Mouse (Mus musculus) midbrain, embryonic 11.5 days (tissue): Measurements from ENCODE around the gene Rin1. TPM values are rescaled to one million over a fixed set of nuclear protein-coding genes. Genes with fewer than 3 reads are reported as not detected.

ENCODE experiments used
- ATAC-seq: fragments of 200-750 bp; cut with Nextera tagmentation; 2 replicates; pipeline ENCODE4 v1.8.0; 2017; ENCODE audit warnings: moderate TSS enrichment, moderate library complexity; ENCODE audit not compliant: low FRiP score
- DNase-seq: peaks from one replicate; pipeline ENCODE4 v3.0.0; 2015; ENCODE audit warnings: low spot score; ENCODE audit errors: missing footprints
- H3K27ac ChIP-seq: fragments of 300-500 bp; sonication (generic); 2 replicates; pipeline ENCODE4 v1.5.1; 2014; ENCODE audit warnings: low read depth, low read length
- H3K27me3 ChIP-seq: fragments of 300-500 bp; sonication (generic); 2 replicates; pipeline ENCODE4 v1.6.1; 2014; ENCODE audit warnings: mild to moderate bottlenecking, low read length, moderate library complexity, mixed read lengths; ENCODE audit not compliant: control insufficient read depth, insufficient read depth
- H3K36me3 ChIP-seq: fragments of 300-500 bp; sonication (generic); 2 replicates; pipeline ENCODE4 v1.6.1; 2014; ENCODE audit warnings: mild to moderate bottlenecking, low read length, moderate library complexity, mixed read lengths; ENCODE audit not compliant: control insufficient read depth, insufficient read depth
- H3K4me1 ChIP-seq: fragments of 300-500 bp; sonication (generic); 2 replicates; pipeline ENCODE4 v1.6.1; 2014; ENCODE audit warnings: low read length; ENCODE audit not compliant: control insufficient read depth, insufficient read depth
- H3K4me2 ChIP-seq: fragments of 300-500 bp; sonication (generic); 2 replicates; pipeline ENCODE4 v1.6.1; 2014; ENCODE audit warnings: mild to moderate bottlenecking, moderate library complexity
- H3K4me3 ChIP-seq: fragments of 300-500 bp; sonication (generic); 2 replicates; pipeline ENCODE4 v1.5.1; 2014; ENCODE audit warnings: low read depth, low read length
- H3K9ac ChIP-seq: fragments of 300-500 bp; sonication (generic); 2 replicates; pipeline ENCODE4 v1.6.1; 2014; ENCODE audit warnings: low read length
- H3K9me3 ChIP-seq: fragments of 300-500 bp; sonication (generic); 2 replicates; pipeline ENCODE4 v1.6.1; 2016; ENCODE audit warnings: low read length; ENCODE audit not compliant: control insufficient read depth
- WGBS: fragments of 180-500 bp; shearing (Covaris S2); extraction: QIAGEN DNeasy Blood & Tissue Kit; methylation state at CpG from one replicate; pipeline ENCODE4 v1.1.7; 2014; 5-methylcytosine and 5-hydroxymethylcytosine counted together
- polyA plus RNA-seq: library from polyadenylated mRNA; unstranded; fragments of >200 nt; fragmentation: Nextera tagmentation; extraction: Ambion mirVana; gene quantifications from 2 replicates; pipeline ENCODE4 v1.2.1, GENCODE M21; 2014

Gene Rin1
- polyA plus RNA-seq, 1 experiment from 2014 or later: 1.4 TPM

DNA sequence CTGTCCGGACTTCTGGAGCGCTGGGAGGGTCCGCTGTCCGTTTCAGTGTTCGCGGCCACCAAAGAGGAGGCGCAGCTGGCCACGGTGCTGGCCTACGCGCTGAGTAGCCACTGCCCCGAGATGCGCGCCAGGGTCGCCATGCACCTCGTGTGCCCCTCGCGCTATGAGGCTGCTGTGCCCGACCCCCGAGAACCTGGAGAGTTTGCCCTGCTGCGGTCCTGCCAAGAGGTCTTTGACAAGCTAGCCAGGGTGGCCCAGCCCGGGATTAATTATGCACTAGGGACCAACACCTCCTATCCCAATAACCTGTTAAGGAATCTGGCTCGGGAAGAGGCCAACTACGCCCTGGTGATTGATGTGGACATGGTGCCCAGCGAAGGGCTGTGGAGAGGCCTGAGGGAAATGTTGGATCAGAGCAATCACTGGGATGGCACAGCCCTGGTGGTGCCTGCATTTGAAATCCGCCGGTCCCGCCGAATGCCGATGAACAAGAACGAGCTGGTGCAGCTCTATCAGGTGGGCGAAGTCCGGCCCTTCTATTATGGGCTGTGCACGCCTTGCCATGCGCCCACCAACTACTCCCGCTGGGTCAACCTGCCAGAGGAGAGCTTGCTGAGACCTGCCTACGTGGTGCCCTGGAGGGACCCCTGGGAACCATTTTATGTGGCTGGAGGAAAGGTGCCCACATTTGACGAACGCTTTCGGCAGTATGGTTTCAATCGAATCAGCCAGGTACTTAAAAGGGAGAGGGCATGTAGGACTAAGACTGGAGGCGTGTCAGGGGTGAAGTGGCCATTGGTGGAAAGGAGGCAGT lies 10.8 kb upstream of the Rin1 start:
- ATAC-seq: no peak
- H3K27ac ChIP-seq: no peak overlapping the region
- DNase-seq: peak; percentile 88
- no peaks in the 10 kb centered on the region for H3K9me3 ChIP-seq
- peak overlapping the region; percentile 88 for H3K9ac ChIP-seq
- H3K4me2 ChIP-seq: peak overlapping the region; percentile 99
- peaks cover 26% of the 10 kb centered on the region for H3K4me1 ChIP-seq
- H3K27me3 ChIP-seq: no peaks in the 10 kb centered on the region
- no peaks in the 10 kb centered on the region for H3K36me3 ChIP-seq
- 11% methylated on average over 41 of the region's 41 CpGs for WGBS
- H3K4me3 ChIP-seq: peak overlapping the region; percentile 76

DNA sequence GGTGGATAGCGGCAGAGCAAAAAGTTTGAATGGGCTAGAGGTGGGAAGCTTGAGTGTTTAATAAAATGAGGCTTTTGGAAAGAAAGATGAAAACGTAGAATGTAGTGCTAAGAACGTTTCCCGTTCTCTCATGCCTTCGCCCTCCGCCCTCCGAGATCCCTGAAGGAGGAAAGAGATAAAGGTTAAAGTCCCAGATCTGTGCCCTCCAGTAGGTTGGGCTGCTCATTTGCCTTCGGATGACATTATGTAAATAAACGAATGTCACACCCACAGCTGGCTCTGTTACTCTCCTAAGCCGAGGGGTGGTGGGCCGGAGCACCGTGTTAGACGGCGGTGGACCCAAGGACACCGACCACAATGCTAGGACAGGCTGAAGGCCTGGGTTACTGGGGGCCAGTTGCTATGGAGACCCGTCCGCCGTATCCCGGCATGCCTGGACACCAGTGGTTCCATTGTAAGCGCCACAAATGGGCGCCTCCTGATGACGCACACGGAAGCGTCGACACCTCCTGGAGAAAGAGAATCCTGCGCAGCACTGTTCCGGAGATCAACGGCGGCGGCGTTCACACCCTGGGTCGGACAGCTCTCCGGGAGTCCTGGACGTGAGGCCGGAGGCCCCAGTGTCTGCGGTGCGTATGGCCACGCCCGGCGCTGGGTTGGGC lies 9.3 kb upstream of the Rin1 start, which contains the start of gene Brms1:
Brms1 (plus strand) TSS at position 493 of the 662 bp plus-strand sequence.
- Histone ChIP-seq H3K27ac (peak within 1 kb of the TSS; percentile 59; the same call in 1 of the 2 replicates), H3K27me3 (no peaks in the 10 kb centered on the region), H3K36me3 (no peaks in the 10 kb centered on the region), H3K4me2 (peak within 1 kb of the TSS; percentile 99), H3K4me3 (peak within 1 kb of the TSS; percentile 92), H3K9me3 (no peaks in the 10 kb centered on the region), H3K9ac (peak within 1 kb of the TSS; percentile 85), H3K4me1 (peaks cover 26% of the 10 kb centered on the region)
- DNase-seq: peak; percentile 99
- ATAC-seq: peak; percentile 80
- 9% methylated on average over 40 of the region's 40 CpGs for WGBS

- Histone ChIP-seq H3K27me3 (no peaks in the 10 kb centered on the region), H3K36me3 (no peaks in the 10 kb centered on the region), H3K4me1 (peaks cover 26% of the 10 kb centered on the region), H3K4me3 (peak overlapping the region; percentile 92), H3K27ac (no peak overlapping the region; the same call in 1 of the 2 replicates), H3K9me3 (no peaks in the 10 kb centered on the region), H3K4me2 (peak overlapping the region; percentile 99), H3K9ac (peak overlapping the region; percentile 85)
- ATAC-seq (no peak), DNase-seq (peak; percentile 83)
- WGBS: 3% methylated on average over 16 of the region's 16 CpGs
Observed at GRCm38 (mm10) chr19:5041588-5041987, 8.7 kb upstream of the Rin1 start.

GRCm38 (mm10) chr19:5045531-5045930 lies 4.8 kb upstream of the Rin1 start:
- WGBS: 82% methylated on average over 4 of the region's 4 CpGs

GRCm38 (mm10) chr19:5048138-5049056 lies 1.9 kb upstream of the Rin1 start:
- WGBS: 83% methylated on average over 14 of the region's 14 CpGs

More at GRCm38 (mm10) chr19:5045531-5045930, 4.8 kb upstream of the Rin1 start:
- Histone ChIP-seq H3K4me1 (peaks cover 24% of the 10 kb centered on the region), H3K9ac (no peak overlapping the region), H3K4me3 (no peak overlapping the region), H3K4me2 (no peak overlapping the region), H3K27me3 (peaks cover 3% of the 10 kb centered on the region), H3K9me3 (no peaks in the 10 kb centered on the region), H3K27ac (no peak overlapping the region), H3K36me3 (0 out of 2 replicates have a peak, but pooled peaks cover 2% of the 10 kb centered on the region)
- DNase-seq: no peak
- no peak for ATAC-seq

DNA sequence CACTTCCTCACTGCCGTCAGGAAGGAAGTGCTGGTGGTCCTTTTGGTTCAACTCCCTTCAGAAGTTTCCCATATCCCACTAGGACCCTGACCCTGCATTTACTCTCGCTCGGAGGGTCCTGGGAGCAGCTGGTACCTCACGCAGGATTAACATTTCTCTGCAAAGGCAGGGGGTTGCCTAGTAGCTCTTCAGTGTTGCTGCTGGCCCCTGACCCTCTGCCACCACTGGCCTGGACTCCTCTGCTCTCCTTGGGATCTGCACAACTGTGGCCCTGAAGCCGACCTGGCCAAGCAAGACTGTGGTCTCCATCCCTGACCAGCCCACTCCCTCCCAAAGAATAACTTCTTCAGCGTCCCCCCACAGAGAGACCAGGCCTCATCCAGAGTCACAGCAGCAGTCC lies 956 bp upstream of the Rin1 start:
- H3K4me2 ChIP-seq: no peak overlapping the region
- no peak overlapping the region for H3K27ac ChIP-seq
- H3K36me3 ChIP-seq: 0 out of 2 replicates have a peak, but pooled peaks cover 2% of the 10 kb centered on the region
- H3K27me3 ChIP-seq: peaks cover 35% of the 10 kb centered on the region
- H3K9ac ChIP-seq: no peak overlapping the region
- no peak for ATAC-seq
- H3K4me1 ChIP-seq: peaks cover 22% of the 10 kb centered on the region
- no peaks in the 10 kb centered on the region for H3K9me3 ChIP-seq
- no peak overlapping the region for H3K4me3 ChIP-seq
- no peak for DNase-seq
- WGBS: 37% methylated on average over 6 of the region's 6 CpGs

More at GRCm38 (mm10) chr19:5048138-5049056, 1.9 kb upstream of the Rin1 start:
- H3K36me3 ChIP-seq: 0 out of 2 replicates have a peak, but pooled peaks cover 2% of the 10 kb centered on the region
- H3K27me3 ChIP-seq: peaks cover 31% of the 10 kb centered on the region
- no peak overlapping the region for H3K4me2 ChIP-seq
- H3K9ac ChIP-seq: no peak overlapping the region
- no peak overlapping the region for H3K4me3 ChIP-seq
- ATAC-seq (no peak), DNase-seq (no peak)
- H3K9me3 ChIP-seq: no peaks in the 10 kb centered on the region
- H3K27ac ChIP-seq: no peak overlapping the region
- H3K4me1 ChIP-seq: peaks cover 22% of the 10 kb centered on the region

GRCm38 (mm10) chr19:5051031-5051430 lies 750 bp downstream of the Rin1 start:
- H3K4me3 ChIP-seq: no peak overlapping the region
- no peak overlapping the region for H3K27ac ChIP-seq
- H3K9me3 ChIP-seq: no peaks in the 10 kb centered on the region
- peaks cover 35% of the 10 kb centered on the region for H3K27me3 ChIP-seq
- WGBS: 6% methylated on average over 17 of the region's 17 CpGs
- peak overlapping the region; percentile 34; the same call in 1 of the 2 replicates for H3K9ac ChIP-seq
- H3K4me1 ChIP-seq: peaks cover 22% of the 10 kb centered on the region
- no peak overlapping the region; the same call in 1 of the 2 replicates for H3K4me2 ChIP-seq
- peak; percentile 89 for DNase-seq
- 0 out of 2 replicates have a peak, but pooled peaks cover 2% of the 10 kb centered on the region for H3K36me3 ChIP-seq
- ATAC-seq: no peak

- Histone ChIP-seq H3K9me3 (no peaks in the 10 kb centered on the region), H3K27me3 (peaks cover 35% of the 10 kb centered on the region), H3K4me3 (no peak overlapping the region), H3K27ac (no peak overlapping the region), H3K4me2 (no peak overlapping the region), H3K9ac (no peak overlapping the region), H3K4me1 (peaks cover 22% of the 10 kb centered on the region), H3K36me3 (0 out of 2 replicates have a peak, but pooled peaks cover 2% of the 10 kb centered on the region)
- 23% methylated on average over 2 of the region's 3 CpGs for WGBS
- DNase-seq (no peak), ATAC-seq (no peak)
Observed at GRCm38 (mm10) chr19:5051515-5051914, 1.2 kb downstream of the Rin1 start.
